Comparison of ENCODE assay signal across 13 mouse cellular contexts in genomic region chr10:108338055-108338961, GRCm38 (mm10). TPM values are rescaled to one million over a fixed set of nuclear protein-coding genes. Genes with fewer than 3 reads are reported as not detected.
DNase-seq lines count a peak whose midpoint lies in the region; ATAC-seq and TF ChIP-seq lines count a peak whose summit lies in the region.
"Had no signal": no experiment of that assay in that cellular context is flagged by ENCODE, and none has a peak within 500 bp of the region (broad histone marks: within the 10 kb centered on the region; RNA-seq: fewer than 3 reads in every experiment).

No protein-coding gene starts in this region.

- peak; percentile 42 for DNase-seq in heart, embryonic 10.5 days (ENCODE audit: low spot score)
- DNase-seq in heart, postnatal 10 days, result no peak
- DNase-seq in 3134 (ENCODE audit: extremely low read depth, insufficient read length, low spot score), result peak; percentile 72
- DNase-seq in G1E (ENCODE audit: low spot score), result no peak
- no peak for DNase-seq in left cerebral cortex, postnatal 14 days (ENCODE audit: low spot score in 2 of 2)
- DNase-seq in layer of hippocampus, postnatal 25 days (ENCODE audit: extremely low spot score in 1 of 2, low spot score in 1 of 2), result no peak
- DNase-seq: cerebellum, adult 2 months; kidney, adult 18-20 months; kidney, postnatal 25 days; liver, embryonic 13.5 days had no signal

- no peak for ATAC-seq in G1E (ENCODE audit: extremely low read depth, insufficient number of reproducible peaks, low FRiP score, poor library complexity, severe bottlenecking)
- 0 out of 2 replicates have a peak, but pooled peaks have one; percentile 30 for ATAC-seq in hindbrain, embryonic 15.5 days (ENCODE audit: low FRiP score, low read depth)

- H3K36me3 ChIP-seq in heart, embryonic 10.5 days, result peaks cover 47% of the 10 kb centered on the region
- H3K36me3 ChIP-seq in G1E (replicated peaks), result peaks cover 74% of the 10 kb centered on the region
- H3K36me3 ChIP-seq in hindbrain, embryonic 15.5 days, result no peaks in the 10 kb centered on the region
- H3K36me3 ChIP-seq: limb, embryonic 10.5 days had no signal

- no peaks in the 10 kb centered on the region for H3K27me3 ChIP-seq in heart, embryonic 10.5 days (ENCODE audit: insufficient read depth, poor library complexity, severe bottlenecking)
- H3K27me3 ChIP-seq in G1E (ENCODE audit: insufficient read depth, low read length), result no peaks in the 10 kb centered on the region
- H3K27me3 ChIP-seq in hindbrain, embryonic 15.5 days, result no peaks in the 10 kb centered on the region; the same call in 1 of the 2 replicates
- H3K27me3 ChIP-seq: heart, embryonic 13.5 days had no signal

- no peaks in the 10 kb centered on the region for H3K9me3 ChIP-seq in heart, embryonic 10.5 days
- no peaks in the 10 kb centered on the region for H3K9me3 ChIP-seq in G1E (replicated peaks)
- no peaks in the 10 kb centered on the region for H3K9me3 ChIP-seq in hindbrain, embryonic 15.5 days
- H3K9me3 ChIP-seq: heart, embryonic 13.5 days; limb, embryonic 10.5 days; liver, embryonic 13.5 days had no signal

- no peak overlapping the region for H3K4me2 ChIP-seq in hindbrain, embryonic 15.5 days
- H3K4me2 ChIP-seq: heart, embryonic 13.5 days; liver, embryonic 13.5 days had no signal

- H3K9ac ChIP-seq in hindbrain, embryonic 15.5 days, result no peak overlapping the region
- H3K9ac ChIP-seq: heart, embryonic 13.5 days; liver, embryonic 13.5 days had no signal

- H3K4me3 ChIP-seq in heart, embryonic 10.5 days, result no peak overlapping the region
- peak overlapping the region; percentile 39; the same call in 1 of the 2 replicates for H3K4me3 ChIP-seq in G1E (ENCODE audit: low read depth, low read length)
- H3K4me3 ChIP-seq in hindbrain, embryonic 15.5 days, result no peak overlapping the region
- H3K4me3 ChIP-seq: heart, embryonic 13.5 days; limb, embryonic 10.5 days; liver, embryonic 13.5 days had no signal

- TF ChIP-seq CTCF in G1E (IDR thresholded peaks at IDR 0.05; ENCODE audit: low read depth, low read length), result no peak

- H3K27ac ChIP-seq in heart, embryonic 10.5 days, result no peak overlapping the region
- H3K27ac ChIP-seq in hindbrain, embryonic 15.5 days (replicated peaks), result no peak overlapping the region
- H3K27ac ChIP-seq: heart, embryonic 13.5 days; limb, embryonic 10.5 days; liver, embryonic 13.5 days had no signal

- no peaks in the 10 kb centered on the region for H3K4me1 ChIP-seq in heart, embryonic 10.5 days
- peaks cover 73% of the 10 kb centered on the region for H3K4me1 ChIP-seq in G1E (ENCODE audit: insufficient read depth, low read depth, low read length)
- peaks cover 1% of the 10 kb centered on the region for H3K4me1 ChIP-seq in hindbrain, embryonic 15.5 days (replicated peaks)

- intact Hi-C loops in heart, postnatal 10 days (cut with DNase I), result loop anchor here (5.0 kb wide), 1 partner anchor 1159 kb away; no protein-coding TSS in a partner anchor
- intact Hi-C loops in left cerebral cortex, postnatal 14 days (cut with DNase I), result no loop called here

- WGBS in heart, embryonic 10.5 days, result 90% methylated on average over 22 of the region's 22 CpGs
- 33% methylated on average over 22 of the region's 22 CpGs for WGBS in hindbrain, embryonic 15.5 days

RNA-seq across cellular contexts. Expression of gene Pawr, which starts 6.4 kb away (rescaled TPM):
- polyA plus RNA-seq in heart, embryonic 10.5 days (2016; fragmentation: Nextera tagmentation; extraction: Ambion mirVana), result 17.7 and 28.3 TPM in 2 replicates
- total RNA-seq in heart, postnatal 10 days (2021), result 1 to 10 TPM; 3.9 to 4.1 TPM
- total RNA-seq in G1E (2014; fragmentation: Nextera tagmentation), result 81.5 and 92.3 TPM in 2 replicates
- total RNA-seq in G1E (2017), result 57.0 and 65.2 TPM in 2 replicates
- 46.6 and 49.9 TPM in 2 replicates for polyA plus RNA-seq in G1E (2012)
- 3.8 TPM in 2 replicates for polyA plus RNA-seq in hindbrain, embryonic 15.5 days (2015; fragmentation: Nextera tagmentation; extraction: Ambion mirVana)
- 1 to 10 TPM; 2.6 to 3.2 TPM for total RNA-seq in left cerebral cortex, postnatal 14 days (2021)
- 1 to 10 TPM; 2.1 to 2.9 TPM for total RNA-seq in layer of hippocampus, postnatal 25 days (2021)

Comparison
In these comparisons a context has a peak if more than half of its experiments do, and no peak if none do; other contexts are left out.
1. DNase-seq: peak in heart, embryonic 10.5 days (single experiment) and 3134 (single experiment); none in heart, postnatal 10 days (0 of 2), G1E (single experiment), left cerebral cortex, postnatal 14 days (0 of 2) and layer of hippocampus, postnatal 25 days (0 of 2).
2. RNA of gene Pawr, which starts 6.4 kb away (total RNA-seq): 57.0 to 92.3 TPM in G1E; 3.9 to 4.1 TPM in heart, postnatal 10 days, 2.6 to 3.2 TPM in left cerebral cortex, postnatal 14 days and 2.1 to 2.9 TPM in layer of hippocampus, postnatal 25 days; every median in the first group is over 10 times any median in the second.